Mouse (Mus musculus) myocyte (in vitro differentiated cells): Measurements from ENCODE around the gene Rab1a.

Experiments used
- MAX ChIP-seq: IDR thresholded peaks from one replicate; pipeline ENCODE4 v1.6.1; 2011; ENCODE audit warnings: low read depth, mild to moderate bottlenecking, control low read depth
- MYOD1 ChIP-seq, 3 experiments: IDR thresholded peaks; one replicate each; pipeline ENCODE4 v1.6.1; 2011; ENCODE audit warnings: control low read depth in 2 of 3, low read depth in 2 of 3, mild to moderate bottlenecking in 2 of 3, moderate library complexity in 1 of 3; ENCODE audit not compliant: insufficient read length in 2 of 3, control insufficient read depth in 1 of 3
- MYOG ChIP-seq, 3 experiments: IDR thresholded peaks; one replicate each; pipeline ENCODE4 v1.6.1; 2011; ENCODE audit warnings: control low read depth in 2 of 3, low read depth in 2 of 3, mild to moderate bottlenecking in 2 of 3; ENCODE audit not compliant: insufficient read length in 2 of 3, control insufficient read depth in 1 of 3, insufficient read depth in 1 of 3
- POLR2A ChIP-seq: IDR thresholded peaks from one replicate; pipeline ENCODE4 v1.6.1; 2011; ENCODE audit warnings: low read depth, mild to moderate bottlenecking, control low read depth, moderate library complexity; ENCODE audit not compliant: insufficient read length
- REST ChIP-seq: IDR thresholded peaks from one replicate; pipeline ENCODE4 v1.6.1; 2011; ENCODE audit warnings: mild to moderate bottlenecking, control low read depth, moderate library complexity; ENCODE audit not compliant: insufficient read depth, insufficient read length
- TCF12 ChIP-seq: IDR thresholded peaks from one replicate; pipeline ENCODE4 v1.6.1; 2011; ENCODE audit warnings: mild to moderate bottlenecking, control low read depth; ENCODE audit not compliant: poor library complexity, insufficient read depth, severe bottlenecking
- USF1 ChIP-seq: IDR thresholded peaks from one replicate; pipeline ENCODE4 v1.6.1; 2011; ENCODE audit warnings: low read depth, mild to moderate bottlenecking, control low read depth, moderate library complexity

- no peak for TF ChIP-seq USF1
- no peak for TF ChIP-seq TCF12
- no peak for TF ChIP-seq POLR2A
- no peak for TF ChIP-seq MYOD1 (IDR thresholded peaks at IDR 0.05; ENCODE audit: control insufficient read depth in 1 of 3, insufficient read length in 2 of 3, low read depth in 2 of 3)
- no peak for TF ChIP-seq MAX
- no peak for TF ChIP-seq REST
- no peak for TF ChIP-seq MYOG (IDR thresholded peaks at IDR 0.05; ENCODE audit: control insufficient read depth in 1 of 3, insufficient read depth in 1 of 3, insufficient read length in 2 of 3, low read depth in 2 of 3)
Observed at GRCm38 (mm10) chr11:20245316-20245715, 44.1 kb downstream of the Rab1a start.
